Mouse (Mus musculus): ENCODE data around the gene Stk25.

DNA sequence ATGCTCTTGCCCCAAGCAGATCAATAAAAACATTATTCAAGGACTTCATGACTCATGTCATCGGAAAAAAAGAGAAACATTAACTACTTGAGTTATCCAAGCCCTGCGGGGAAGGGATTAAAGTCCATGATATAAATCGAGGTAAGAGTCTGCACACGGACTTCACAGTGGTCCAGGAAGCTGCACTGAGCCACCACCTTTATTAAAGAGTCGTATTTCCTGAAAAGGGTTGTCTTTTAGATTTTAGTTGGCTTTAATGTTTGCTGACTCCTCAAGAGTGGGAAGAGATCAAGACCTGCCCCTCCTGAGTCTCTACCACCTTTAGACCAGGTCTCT lies 1.5 kb downstream of the Stk25 start:
- TF ChIP-seq CTCF (IDR thresholded peaks at IDR 0.05) (no peak), EP300 (IDR thresholded peaks at IDR 0.05) (no peak)
